In the genomic region with DNA sequence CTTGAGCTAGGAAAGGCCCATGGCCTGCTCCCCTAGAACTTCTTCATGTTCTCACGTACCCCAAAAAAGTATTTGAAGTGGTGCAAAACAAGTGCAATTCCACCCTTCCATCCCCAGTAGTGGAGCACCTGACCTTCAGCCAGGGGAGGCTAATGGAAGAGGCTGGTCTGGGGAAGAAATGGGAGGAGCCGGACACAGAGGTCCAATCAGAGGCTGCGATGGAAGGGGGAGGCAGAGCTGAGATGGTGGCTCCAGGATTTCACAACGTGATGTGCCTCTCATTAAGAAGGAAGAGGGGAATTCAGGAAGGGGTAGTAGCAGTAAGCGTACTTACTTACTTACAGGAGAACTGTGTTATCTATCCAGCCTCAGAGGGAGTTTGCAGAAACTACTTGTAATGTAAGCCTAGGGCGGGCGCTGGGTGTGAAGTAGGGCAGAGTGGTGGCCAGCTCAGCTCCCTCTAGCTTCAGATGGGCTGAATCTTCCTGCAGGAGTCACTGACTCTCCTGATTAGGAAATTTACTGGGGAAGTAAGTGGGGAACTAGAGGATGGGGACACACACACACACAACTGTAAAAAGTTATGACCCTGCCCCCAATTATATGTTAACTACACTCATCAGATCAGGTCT, we compare ENCODE assay signal across 9 mouse cellular contexts.
DNase-seq lines count a peak whose midpoint lies in the region; ATAC-seq and TF ChIP-seq lines count a peak whose summit lies in the region.
"Had no signal": no experiment of that assay in that cellular context is flagged by ENCODE, and none has a peak within 500 bp of the region (broad histone marks: within the 10 kb centered on the region; RNA-seq: fewer than 3 reads in every experiment).

No protein-coding gene starts in this region.

- H3K4me2 ChIP-seq in heart, embryonic 12.5 days: peak overlapping the region; percentile 23

- H3K27me3 ChIP-seq in heart, embryonic 12.5 days (replicated peaks): peaks cover 42% of the 10 kb centered on the region
- H3K27me3 ChIP-seq in kidney, adult 2 months (replicated peaks; ENCODE audit: control insufficient read depth, insufficient read depth, low read length): no peaks in the 10 kb centered on the region

- no peak overlapping the region for H3K9ac ChIP-seq in heart, embryonic 12.5 days

- no peak for TF ChIP-seq POLR2A in kidney, adult 2 months (IDR thresholded peaks at IDR 0.05; ENCODE audit: low read depth, low read length)

- no peak for TF ChIP-seq CTCF in kidney, adult 2 months (conservative IDR thresholded peaks at IDR 0.05; ENCODE audit: insufficient read depth, insufficient read length, low read depth, low read length)

- H3K4me1 ChIP-seq in heart, embryonic 12.5 days (replicated peaks): no peaks in the 10 kb centered on the region
- H3K4me1 ChIP-seq in kidney, adult 2 months (ENCODE audit: control insufficient read depth, insufficient read depth, low read length): no peaks in the 10 kb centered on the region

- WGBS in heart, embryonic 12.5 days: 11% methylated on average over 7 of the region's 7 CpGs
- 26% methylated on average over 7 of the region's 7 CpGs for WGBS in kidney, adult 2 months

- no peak overlapping the region for H3K27ac ChIP-seq in heart, embryonic 12.5 days (ENCODE audit: poor library complexity, severe bottlenecking)
- no peak overlapping the region for H3K27ac ChIP-seq in kidney, adult 2 months (ENCODE audit: insufficient read depth, low read depth, low read length)

- H3K4me3 ChIP-seq in heart, embryonic 12.5 days: no peak overlapping the region; the same call in 1 of the 2 replicates
- H3K4me3 ChIP-seq in kidney, adult 2 months (ENCODE audit: insufficient read depth, low read depth, low read length): no peak overlapping the region

- no peaks in the 10 kb centered on the region for H3K9me3 ChIP-seq in heart, embryonic 12.5 days (replicated peaks)
- H3K9me3 ChIP-seq: G1E had no signal

- no peak for ATAC-seq in heart, embryonic 12.5 days (ENCODE audit: insufficient number of reproducible peaks, low FRiP score)
- no peak for ATAC-seq in megakaryocyte, adult 5-6 weeks (ENCODE audit: poor library complexity, severe bottlenecking)

- DNase-seq in heart, adult 18-20 months: no peak
- peak; percentile 35 to 44 for DNase-seq in adrenal gland, postnatal 36 days
- DNase-seq in kidney, adult 2 months: peak; percentile 12
- DNase-seq in lung, postnatal 10 days: peak; percentile 44
- DNase-seq in left cerebral cortex, adult 8-10 months (ENCODE audit: low spot score in 2 of 2): no peak
- no peak for DNase-seq in ovary, postnatal 14 days (ENCODE audit: low spot score)

- H3K36me3 ChIP-seq in heart, embryonic 12.5 days: no peaks in the 10 kb centered on the region
- H3K36me3 ChIP-seq in kidney, adult 2 months (ENCODE audit: control insufficient read depth, insufficient read depth, low read length): no peaks in the 10 kb centered on the region
- H3K36me3 ChIP-seq: G1E had no signal

Comparison
In these comparisons a context has a peak if more than half of its experiments do, and no peak if none do; other contexts are left out.
1. DNase-seq: peak in adrenal gland, postnatal 36 days (2 of 2), kidney, adult 2 months (single experiment) and lung, postnatal 10 days (single experiment); none in heart, adult 18-20 months (0 of 2), left cerebral cortex, adult 8-10 months (0 of 2) and ovary, postnatal 14 days (single experiment).